Mouse (Mus musculus) CD4-positive, CD25-positive, alpha-beta regulatory T cell, adult 2 months (primary cell): ENCODE measurements at regions not wholly inside any gene's neighbourhood (a gene's known extent, or its start where the extent isn't known, plus 50 kb on each side); places are given as distances from the start of the nearest gene placed in this dataset.

ENCODE experiments used
- DNase-seq: peaks from one replicate; pipeline ENCODE4 v3.0.0-alpha.2; 2012; ENCODE audit warnings: low read depth, low spot score

DNA sequence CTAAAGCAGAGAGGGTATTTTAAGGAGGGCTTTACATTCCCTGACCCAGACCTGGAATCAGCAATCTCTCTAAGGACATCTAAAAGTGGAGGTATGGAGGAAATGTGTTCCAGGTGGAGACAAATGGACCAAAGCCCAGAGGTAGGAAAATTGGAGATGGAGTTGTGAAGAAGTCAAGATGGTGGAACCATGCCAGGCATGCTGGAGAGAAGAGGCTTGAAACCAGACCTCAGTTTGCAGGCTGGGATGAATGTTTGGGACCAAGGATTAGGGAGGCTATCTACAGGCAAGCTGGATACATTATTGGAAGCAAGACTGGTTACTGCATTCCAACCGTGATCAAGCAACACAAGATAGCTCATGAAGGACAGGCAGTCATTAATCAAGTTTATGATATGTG is 88.3 kb upstream of the Nckap5 start:
- DNase-seq: no peak

DNA sequence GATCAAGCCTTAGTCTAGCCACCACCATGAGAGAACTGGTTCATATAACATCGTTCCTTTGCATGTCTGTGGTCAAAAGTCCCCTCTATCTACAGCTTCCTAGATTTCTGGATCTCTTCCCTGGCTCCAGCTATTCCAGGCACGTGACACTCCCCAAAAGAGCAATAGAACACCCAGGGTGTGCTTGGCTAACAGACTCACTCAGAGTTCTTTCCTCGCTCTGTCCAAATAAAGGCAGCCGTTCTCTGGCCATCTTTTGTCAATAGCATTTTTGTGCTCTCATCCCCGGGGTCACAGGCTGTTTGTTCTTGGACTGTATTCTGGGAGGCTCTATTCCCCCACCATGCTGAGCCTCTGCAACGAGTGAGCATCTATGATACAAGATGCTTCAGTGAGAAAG is 87.3 kb upstream of the Nckap5 start:
- no peak for DNase-seq

DNA sequence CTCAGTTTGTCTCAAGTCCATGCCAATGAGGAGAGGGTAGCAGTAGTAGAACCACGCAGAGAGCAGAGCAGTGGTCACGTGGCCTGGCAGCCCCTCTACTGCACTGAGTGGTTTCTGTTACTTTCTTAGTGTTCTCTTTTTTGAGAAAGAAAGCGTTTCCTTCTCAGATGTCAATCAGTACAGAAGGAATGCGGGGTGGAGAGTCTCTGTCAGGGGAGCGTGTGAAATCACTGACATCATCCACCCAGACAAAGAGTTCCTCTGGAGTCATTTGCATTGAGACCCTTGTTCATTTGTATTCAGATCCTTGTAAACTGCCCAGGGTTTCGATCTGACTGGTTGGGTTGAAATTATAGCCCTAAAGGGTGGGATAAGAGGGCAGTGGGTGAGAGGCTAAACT is 85.8 kb upstream of the Nckap5 start:
- DNase-seq: no peak

DNA sequence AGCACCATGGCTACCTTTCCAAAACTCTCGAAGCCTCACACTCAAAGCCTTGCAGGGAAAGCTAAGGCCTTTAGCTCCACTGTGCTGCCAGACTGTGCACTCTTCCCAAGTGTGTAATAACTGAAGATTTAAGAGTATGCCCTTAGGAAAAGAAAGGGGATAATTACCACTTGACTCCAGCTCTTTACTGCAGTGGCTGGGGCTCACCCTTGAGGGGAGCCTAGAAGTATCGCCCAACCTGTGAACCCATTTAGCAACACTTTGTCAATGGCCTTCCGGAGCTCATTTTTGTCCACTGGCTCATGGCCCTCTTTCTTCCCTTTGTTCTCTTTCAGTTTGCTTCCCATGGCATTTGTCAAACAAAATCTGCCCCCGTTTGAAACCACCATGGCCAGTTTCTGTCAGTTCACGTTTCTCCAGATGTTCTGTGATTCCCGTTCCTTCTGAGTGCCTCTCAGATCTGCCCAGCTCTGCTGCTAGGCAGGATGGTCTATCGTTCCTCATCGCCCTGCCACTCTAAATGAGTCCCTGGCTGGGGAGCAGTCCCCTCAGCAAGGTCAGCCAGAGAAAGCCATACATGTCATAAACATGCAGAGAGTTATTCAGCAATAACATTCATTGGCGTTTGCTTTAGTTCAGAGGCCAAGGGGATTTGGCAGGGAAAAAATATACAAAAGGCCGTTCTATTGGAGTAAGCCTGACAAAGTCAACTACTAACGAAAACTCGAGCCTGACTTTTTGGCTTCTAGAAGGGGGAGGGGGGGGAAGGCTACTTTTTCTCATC is 80.9 kb upstream of the Nckap5 start:
- DNase-seq: no peak

DNA sequence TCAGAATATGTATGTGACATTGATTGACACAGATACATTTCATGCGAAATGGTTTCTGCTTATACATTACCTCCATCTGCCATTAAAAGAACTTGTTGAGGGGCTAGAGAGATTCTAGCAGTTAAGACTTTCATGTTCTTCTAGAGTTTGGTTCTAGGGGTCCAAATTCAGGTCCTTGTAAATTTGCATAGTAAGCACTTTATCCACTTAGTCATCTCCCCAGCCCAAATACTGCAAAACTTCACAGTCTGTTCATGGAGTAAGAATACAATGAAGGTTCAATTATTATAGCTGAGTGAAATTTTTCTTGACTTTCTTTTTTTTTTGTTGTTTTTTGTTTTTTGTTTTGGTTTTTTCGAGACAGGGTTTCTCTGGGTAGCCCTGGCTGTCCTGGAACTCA is 76.8 kb upstream of the Nckap5 start:
- DNase-seq: no peak

DNA sequence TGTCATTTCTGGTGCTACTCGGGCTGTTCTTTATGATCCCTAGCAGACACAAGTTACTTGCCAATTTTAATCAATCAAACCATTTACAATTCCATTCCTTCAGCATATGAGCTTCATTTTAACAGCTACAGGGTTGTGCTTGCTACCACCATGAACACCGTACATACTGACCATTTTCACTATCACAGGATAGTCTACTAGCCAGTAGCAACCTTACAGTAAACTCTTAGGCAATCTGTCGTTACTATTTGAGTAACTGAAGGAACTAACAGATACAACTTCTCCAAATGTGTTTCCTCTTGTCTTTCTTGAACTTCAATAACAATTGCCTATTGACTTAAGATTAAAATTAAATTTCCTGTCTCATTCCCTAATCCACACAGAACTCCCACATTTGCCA is 67.9 kb upstream of the Nckap5 start:
- no peak for DNase-seq

DNA sequence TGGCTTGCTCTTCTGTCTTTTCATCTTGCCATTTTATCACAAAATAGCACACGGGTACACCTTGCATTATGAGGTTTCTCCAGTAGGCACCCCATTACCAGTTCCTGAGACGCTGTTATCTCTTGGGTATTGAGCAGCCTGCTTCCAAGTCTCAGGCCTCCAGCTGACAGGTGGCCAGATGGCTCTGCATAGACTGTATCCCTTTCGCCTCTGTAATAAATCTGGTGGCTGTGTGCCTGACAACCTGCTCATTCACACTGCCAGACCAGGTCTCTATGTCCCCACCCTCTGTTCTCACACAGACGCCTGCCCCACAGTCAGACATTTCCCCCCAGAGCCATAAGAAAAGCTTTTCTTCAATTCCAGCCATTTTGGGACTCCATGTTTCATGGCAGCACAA is 66.3 kb upstream of the Nckap5 start:
- DNase-seq: no peak

DNA sequence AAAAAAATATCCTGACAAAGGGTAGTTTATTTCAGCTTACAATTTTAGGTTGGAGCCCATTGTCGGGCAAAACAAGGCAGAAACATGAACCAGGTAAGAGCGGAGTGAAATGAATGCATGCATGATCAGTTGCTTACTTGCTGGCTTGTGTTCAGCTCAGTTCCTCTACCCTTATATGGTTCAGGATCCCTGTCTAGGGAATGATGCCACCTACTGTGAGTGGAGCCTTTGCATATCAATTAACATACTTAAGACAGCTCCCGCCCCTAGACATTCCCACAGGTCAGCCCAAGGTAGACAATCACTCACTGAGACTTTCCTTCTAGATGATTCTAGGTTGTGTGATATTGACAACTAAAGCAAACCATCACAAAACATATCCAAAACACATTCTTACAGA is 50.2 kb upstream of the Nckap5 start:
- DNase-seq: no peak
